Mouse (Mus musculus) stomach, adult 2 months (tissue): ENCODE data around the gene Samd3. TPM values are rescaled to one million over a fixed set of nuclear protein-coding genes. Genes with fewer than 3 reads are reported as not detected.

ENCODE experiments used
- polyA plus RNA-seq: library from polyadenylated mRNA; depleted of rRNA; stranded (reverse); fragments of >200 nt; gene quantifications from 2 replicates; pipeline ENCODE4 v1.2.3, GENCODE M21; 2012; rRNA removed

The Samd3 gene
- polyA plus RNA-seq: not detected in 2 replicates

GRCm38 (mm10) chr10:26229488-26229887, at the start of gene Samd3:
Gene Samd3 (plus strand): TSS chr10:26229707.

Other genes with a start within 250 kb of the Samd3 start
- 0.05 and 0.06 TPM in 2 replicates for gene Gm9767, start 151.5 kb upstream of the Samd3 start, polyA plus RNA-seq
- gene Tmem200a, start 150.7 kb upstream of the Samd3 start, polyA plus RNA-seq: 0.88 and 1.7 TPM in 2 replicates
- 1.4 and 1.6 TPM in 2 replicates for gene L3mbtl3, start 146.3 kb downstream of the Samd3 start, polyA plus RNA-seq